Mouse (Mus musculus): ENCODE results near the gene Cxcr5.

DNA sequence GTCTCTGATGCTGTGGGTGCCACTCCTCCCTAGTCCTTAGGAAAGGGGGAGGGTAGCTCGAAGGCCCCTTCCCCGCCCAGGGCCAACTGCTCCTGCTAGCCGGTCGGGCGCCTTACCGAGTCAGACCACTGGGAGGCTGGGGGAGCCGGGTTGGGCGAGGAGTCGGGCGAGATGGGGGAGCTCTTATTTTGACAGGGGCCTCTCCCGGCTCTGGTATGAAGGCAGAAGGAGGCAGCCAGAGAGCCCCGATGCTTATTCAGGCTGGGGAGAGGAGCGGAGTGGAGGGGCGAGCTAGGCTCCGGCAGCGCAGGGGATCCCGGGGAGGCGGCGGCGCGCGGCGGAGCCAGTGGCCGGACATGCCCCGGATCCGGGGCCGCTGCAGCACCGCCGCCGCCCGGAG is 79.1 kb downstream of the Cxcr5 start, which contains the start of gene Bcl9l:
- TF ChIP-seq CTCF (IDR thresholded peaks at IDR 0.05; ENCODE audit: borderline replicate concordance, insufficient read depth, low read length) (no peak), POLR2A (IDR thresholded peaks at IDR 0.05; ENCODE audit: low read depth, low read length) (peak; percentile 93)

Measured in embryonic fibroblast, embryonic 13.5 days (primary cell).